Mouse (Mus musculus): ENCODE data around the gene Cpn1.

DNA sequence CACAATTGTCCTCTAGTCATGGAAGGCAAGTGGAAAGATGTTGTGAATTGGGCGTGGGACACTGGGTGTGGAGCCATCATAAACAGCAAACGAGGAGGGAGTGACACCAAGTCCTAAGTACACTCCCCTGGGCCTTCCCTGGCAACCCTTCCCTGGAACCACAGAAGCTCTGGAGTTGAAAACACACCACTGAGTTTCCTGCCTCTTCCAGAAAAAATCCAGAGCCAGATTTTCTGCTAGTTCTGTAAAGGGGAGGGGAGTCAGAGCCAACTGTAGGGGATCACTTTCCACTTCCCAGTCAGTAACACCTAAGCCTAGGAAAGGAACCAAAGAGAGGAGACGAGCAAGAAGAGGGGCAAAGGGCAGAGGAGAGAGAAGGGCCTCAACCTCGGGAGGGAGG, 29.0 kb downstream of the Cpn1 start:
- no peak for TF ChIP-seq CTCF (IDR thresholded peaks at IDR 0.05 in 2 of 3, conservative IDR thresholded peaks at IDR 0.05 in 1 of 3; ENCODE audit: control insufficient read depth in 1 of 3, insufficient read depth in 1 of 3, low read depth in 2 of 3, low read length in 3 of 3, poor library complexity in 1 of 3, severe bottlenecking in 1 of 3)
- TF ChIP-seq POLR2A (IDR thresholded peaks at IDR 0.05; ENCODE audit: control insufficient read depth in 1 of 2, insufficient read depth in 1 of 2, low read depth in 1 of 2, low read length in 2 of 2, poor library complexity in 1 of 2), result no peak
- TF ChIP-seq MEF2A (IDR thresholded peaks at IDR 0.05; ENCODE audit: extremely low read depth, insufficient replicate concordance, low read depth, low read length, poor library complexity, severe bottlenecking), result no peak
- TF ChIP-seq EP300 (IDR thresholded peaks at IDR 0.05; ENCODE audit: low read depth in 1 of 2, low read length in 2 of 2), result no peak
- TF ChIP-seq CHD1 (IDR thresholded peaks at IDR 0.05; ENCODE audit: low read depth, low read length), result no peak
- no peak for TF ChIP-seq ZC3H11A (IDR thresholded peaks at IDR 0.05; ENCODE audit: low read depth, low read length)
- TF ChIP-seq MAX (IDR thresholded peaks at IDR 0.05; ENCODE audit: low read length), result no peak
- no peak for TF ChIP-seq E2F4 (IDR thresholded peaks at IDR 0.05; ENCODE audit: borderline replicate concordance, low read depth, low read length)
- TF ChIP-seq USF1 (IDR thresholded peaks at IDR 0.05; ENCODE audit: low read depth, low read length), result no peak
- TF ChIP-seq CHD2 (IDR thresholded peaks at IDR 0.05; ENCODE audit: low read length), result no peak
- no peak for TF ChIP-seq ZNF384 (IDR thresholded peaks at IDR 0.05; ENCODE audit: low read depth, low read length)
- TF ChIP-seq ETS1 (IDR thresholded peaks at IDR 0.05; ENCODE audit: low read depth, low read length), result no peak

All from MEL (cell line).